Mouse (Mus musculus): ENCODE results near the gene Ttc7b.

GRCm38 (mm10) chr12:100393109-100393508, 127.5 kb downstream of the Ttc7b start:
- no peak for TF ChIP-seq TCF12 (IDR thresholded peaks at IDR 0.05; ENCODE audit: insufficient read depth, poor library complexity, severe bottlenecking)
- no peak for TF ChIP-seq MYOD1 (IDR thresholded peaks at IDR 0.05; ENCODE audit: control insufficient read depth in 1 of 3, insufficient read length in 2 of 3, low read depth in 2 of 3)
- TF ChIP-seq POLR2A (IDR thresholded peaks at IDR 0.05; ENCODE audit: insufficient read length, low read depth), result no peak
- no peak for TF ChIP-seq POLR2AphosphoS2 (IDR thresholded peaks at IDR 0.05; ENCODE audit: insufficient read length, low read depth)
- TF ChIP-seq USF1 (IDR thresholded peaks at IDR 0.05; ENCODE audit: low read depth), result no peak
- TF ChIP-seq MAX (IDR thresholded peaks at IDR 0.05; ENCODE audit: low read depth), result no peak
